Mouse (Mus musculus): ENCODE measurements around the gene Zfp418. TPM values are rescaled to one million over a fixed set of nuclear protein-coding genes. Genes with fewer than 3 reads are reported as not detected.

Gene Zfp418
- polyA plus RNA-seq, 1 experiment from 2014 or later, result 3.3 TPM

Other genes starting within 250 kb of the Zfp418 start
- gene Aurkc, start 176.0 kb upstream of the Zfp418 start, polyA plus RNA-seq (2016; fragmentation: Nextera tagmentation; extraction: Ambion mirVana), result not detected in 2 replicates
- 15.1 and 17.2 TPM in 2 replicates for gene Zfp954, start 49.8 kb upstream of the Zfp418 start, polyA plus RNA-seq (2016; fragmentation: Nextera tagmentation; extraction: Ambion mirVana)
- 4.4 and 6.1 TPM in 2 replicates for gene Zfp773, start 34.6 kb upstream of the Zfp418 start, polyA plus RNA-seq (2016; fragmentation: Nextera tagmentation; extraction: Ambion mirVana)
- 9.1 and 9.2 TPM in 2 replicates for gene Zfp772, start 38.7 kb downstream of the Zfp418 start, polyA plus RNA-seq (2016; fragmentation: Nextera tagmentation; extraction: Ambion mirVana)
- gene Vmn2r29, start 76.0 kb downstream of the Zfp418 start, polyA plus RNA-seq (2016; fragmentation: Nextera tagmentation; extraction: Ambion mirVana), result 0.44 TPM in 1 of 2 replicates, not detected in the other
- 0.92 and 2.0 TPM in 2 replicates for gene Gm45844, start 107.0 kb downstream of the Zfp418 start, polyA plus RNA-seq (2016; fragmentation: Nextera tagmentation; extraction: Ambion mirVana)
- 44.7 and 54.2 TPM in 2 replicates for gene Clcn4, start 129.5 kb downstream of the Zfp418 start, polyA plus RNA-seq (2016; fragmentation: Nextera tagmentation; extraction: Ambion mirVana)
- not detected in 2 replicates for gene Vmn2r30, start 166.3 kb downstream of the Zfp418 start, polyA plus RNA-seq (2016; fragmentation: Nextera tagmentation; extraction: Ambion mirVana)
- gene Gm45783, start 203.2 kb downstream of the Zfp418 start, polyA plus RNA-seq (2016; fragmentation: Nextera tagmentation; extraction: Ambion mirVana), result not detected in 2 replicates
- gene Vmn2r31, start 228.4 kb downstream of the Zfp418 start, polyA plus RNA-seq (2016; fragmentation: Nextera tagmentation; extraction: Ambion mirVana), result not detected in 2 replicates